Mouse (Mus musculus) liver (tissue): ENCODE data around the gene Ccnd3.
"Not testable (repeated sequence)": the region's sequence is repeated elsewhere in the genome, so short reads cannot be mapped to it uniquely, and the experiment has no call there.

Source experiments
- DNase-seq: peaks from one replicate; pipeline ENCODE4 v3.0.0-alpha.2; 2020; ENCODE audit warnings: mixed read lengths

Ccnd3 gene

GRCm38 (mm10) chr17:47596839-47597164, 92.0 kb downstream of the Ccnd3 start:
- DNase-seq: no peak

GRCm38 (mm10) chr17:47597261-47597660, 92.4 kb downstream of the Ccnd3 start:
- peak; percentile 39 for DNase-seq

- DNase-seq: peak; percentile 90
Observed at GRCm38 (mm10) chr17:47597838-47598579, 93.2 kb downstream of the Ccnd3 start.

- DNase-seq: not testable (repeated sequence)
Observed at GRCm38 (mm10) chr17:47598580-47599304, 93.9 kb downstream of the Ccnd3 start.

GRCm38 (mm10) chr17:47599511-47600297, 94.9 kb downstream of the Ccnd3 start:
- peak; percentile 58 for DNase-seq

GRCm38 (mm10) chr17:47600601-47601388, 95.9 kb downstream of the Ccnd3 start:
- DNase-seq: no peak

GRCm38 (mm10) chr17:47601389-47601755, 96.5 kb downstream of the Ccnd3 start:
- no peak for DNase-seq

- no peak for DNase-seq
Observed at GRCm38 (mm10) chr17:47602289-47602688, 97.4 kb downstream of the Ccnd3 start.

GRCm38 (mm10) chr17:47606220-47606619, 101.4 kb downstream of the Ccnd3 start:
- DNase-seq: peak; percentile 51

GRCm38 (mm10) chr17:47609182-47609581, 104.3 kb downstream of the Ccnd3 start:
- DNase-seq: no peak

- DNase-seq: peak; percentile 97
Observed at GRCm38 (mm10) chr17:47610849-47611660, 106.2 kb downstream of the Ccnd3 start, which contains the start of the genes Bysl, Med20 and Gm20517. TSS of gene Bysl (minus strand) at chr17:47611492. TSS of gene Med20 (plus strand) at chr17:47611582. TSS of gene Gm20517 (plus strand) at chr17:47611589.

- no peak for DNase-seq
Observed at GRCm38 (mm10) chr17:47611661-47611982, 106.8 kb downstream of the Ccnd3 start.

- DNase-seq: peak; percentile 75
Observed at GRCm38 (mm10) chr17:47614018-47614417, 109.2 kb downstream of the Ccnd3 start.

- DNase-seq: no peak
Observed at GRCm38 (mm10) chr17:47616119-47616518, 111.3 kb downstream of the Ccnd3 start.

GRCm38 (mm10) chr17:47616652-47617051, 111.8 kb downstream of the Ccnd3 start:
- no peak for DNase-seq

- DNase-seq: peak; percentile 80
Observed at GRCm38 (mm10) chr17:47617605-47618307, 112.9 kb downstream of the Ccnd3 start.

GRCm38 (mm10) chr17:47618556-47619311, 113.9 kb downstream of the Ccnd3 start:
- DNase-seq: no peak

GRCm38 (mm10) chr17:47622912-47623554, 118.2 kb downstream of the Ccnd3 start:
- DNase-seq: no peak

- DNase-seq: not testable (repeated sequence)
Observed at GRCm38 (mm10) chr17:47624572-47624971, 119.7 kb downstream of the Ccnd3 start.

- DNase-seq: no peak
Observed at GRCm38 (mm10) chr17:47625088-47625487, 120.2 kb downstream of the Ccnd3 start.
